Mouse (Mus musculus): ENCODE measurements around the gene Fbn1. TPM values are rescaled to one million over a fixed set of nuclear protein-coding genes. Genes with fewer than 3 reads are reported as not detected.

Fbn1 gene
- polyA plus RNA-seq, 2 experiments, result 0.73 to 1.3 TPM

- no peak overlapping the region for H3K9ac ChIP-seq (replicated peaks)
- H3K36me3 ChIP-seq (replicated peaks; ENCODE audit: control insufficient read depth, insufficient read depth, low read depth), result no peaks in the 10 kb centered on the region
- H3K27ac ChIP-seq, result no peak overlapping the region
- WGBS (ENCODE audit: insufficient replicate concordance), result 43% methylated on average over 4 of the region's 4 CpGs
- no peaks in the 10 kb centered on the region for H3K4me1 ChIP-seq (replicated peaks; ENCODE audit: control insufficient read depth in 2 of 2, insufficient read depth in 2 of 2, low read length in 1 of 2)
- no peak overlapping the region for H3K4me2 ChIP-seq (ENCODE audit: low read depth)
- ATAC-seq (ENCODE audit: insufficient read depth), result no peak
- no peaks in the 10 kb centered on the region for H3K9me3 ChIP-seq (ENCODE audit: control insufficient read depth, low read length)
- TF ChIP-seq EP300 (IDR thresholded peaks at IDR 0.05; ENCODE audit: low read depth) (no peak), CTCF (IDR thresholded peaks at IDR 0.05; ENCODE audit: low read depth) (no peak)
- no peak overlapping the region for H3K4me3 ChIP-seq (ENCODE audit: insufficient read depth in 1 of 2, low read depth in 2 of 2, low read length in 2 of 2)
- no peaks in the 10 kb centered on the region for H3K27me3 ChIP-seq (ENCODE audit: control insufficient read depth, insufficient read depth, low read length)
- no peak for DNase-seq (ENCODE audit: low read depth in 3 of 3, low spot score in 3 of 3)
Measured at GRCm38 (mm10) chr2:125418546-125418945, 89.2 kb downstream of the Fbn1 start.

- no peaks in the 10 kb centered on the region for H3K9me3 ChIP-seq (ENCODE audit: control insufficient read depth, low read length)
- ATAC-seq (ENCODE audit: insufficient read depth) (no peak), DNase-seq (ENCODE audit: low read depth in 3 of 3, low spot score in 3 of 3) (no peak)
- WGBS (ENCODE audit: insufficient replicate concordance), result 64% methylated on average over 10 of the region's 10 CpGs
- TF ChIP-seq EP300 (IDR thresholded peaks at IDR 0.05; ENCODE audit: low read depth) (no peak), CTCF (IDR thresholded peaks at IDR 0.05; ENCODE audit: low read depth) (no peak)
- no peaks in the 10 kb centered on the region for H3K36me3 ChIP-seq (replicated peaks; ENCODE audit: control insufficient read depth, insufficient read depth, low read depth)
- no peak overlapping the region for H3K4me2 ChIP-seq (ENCODE audit: low read depth)
- H3K4me3 ChIP-seq (ENCODE audit: insufficient read depth in 1 of 2, low read depth in 2 of 2, low read length in 2 of 2), result no peak overlapping the region
- no peak overlapping the region for H3K27ac ChIP-seq
- no peaks in the 10 kb centered on the region for H3K27me3 ChIP-seq (ENCODE audit: control insufficient read depth, insufficient read depth, low read length)
- H3K4me1 ChIP-seq (replicated peaks; ENCODE audit: control insufficient read depth in 2 of 2, insufficient read depth in 2 of 2, low read length in 1 of 2), result no peaks in the 10 kb centered on the region
- no peak overlapping the region for H3K9ac ChIP-seq (replicated peaks)
Measured at GRCm38 (mm10) chr2:125416541-125417245, 91.1 kb downstream of the Fbn1 start.

GRCm38 (mm10) chr2:125412351-125412750 is 95.4 kb downstream of the Fbn1 start:
- Histone ChIP-seq H3K9me3 (ENCODE audit: control insufficient read depth, low read length) (no peaks in the 10 kb centered on the region), H3K4me1 (replicated peaks; ENCODE audit: control insufficient read depth in 2 of 2, insufficient read depth in 2 of 2, low read length in 1 of 2) (no peaks in the 10 kb centered on the region), H3K4me2 (ENCODE audit: low read depth) (no peak overlapping the region), H3K9ac (replicated peaks) (no peak overlapping the region), H3K27me3 (ENCODE audit: control insufficient read depth, insufficient read depth, low read length) (no peaks in the 10 kb centered on the region), H3K4me3 (ENCODE audit: insufficient read depth in 1 of 2, low read depth in 2 of 2, low read length in 2 of 2) (no peak overlapping the region), H3K27ac (no peak overlapping the region), H3K36me3 (replicated peaks; ENCODE audit: control insufficient read depth, insufficient read depth, low read depth) (no peaks in the 10 kb centered on the region)
- ATAC-seq (ENCODE audit: insufficient read depth) (no peak), DNase-seq (ENCODE audit: low read depth in 3 of 3, low spot score in 3 of 3) (no peak)
- no peak for TF ChIP-seq EP300 (IDR thresholded peaks at IDR 0.05; ENCODE audit: low read depth)
- TF ChIP-seq CTCF (IDR thresholded peaks at IDR 0.05; ENCODE audit: low read depth), result no peak
- 76% methylated on average over 15 of the region's 15 CpGs for WGBS (ENCODE audit: insufficient replicate concordance)

GRCm38 (mm10) chr2:125411777-125412176 is 96.0 kb downstream of the Fbn1 start:
- no peak for ATAC-seq (ENCODE audit: insufficient read depth)
- WGBS (ENCODE audit: insufficient replicate concordance), result 27% methylated on average over 3 of the region's 3 CpGs
- no peaks in the 10 kb centered on the region for H3K4me1 ChIP-seq (replicated peaks; ENCODE audit: control insufficient read depth in 2 of 2, insufficient read depth in 2 of 2, low read length in 1 of 2)
- TF ChIP-seq CTCF (IDR thresholded peaks at IDR 0.05; ENCODE audit: low read depth), result no peak
- no peak for TF ChIP-seq EP300 (IDR thresholded peaks at IDR 0.05; ENCODE audit: low read depth)
- no peak overlapping the region for H3K27ac ChIP-seq
- H3K4me2 ChIP-seq (ENCODE audit: low read depth), result no peak overlapping the region
- H3K27me3 ChIP-seq (ENCODE audit: control insufficient read depth, insufficient read depth, low read length), result no peaks in the 10 kb centered on the region
- H3K9ac ChIP-seq (replicated peaks), result no peak overlapping the region
- H3K36me3 ChIP-seq (replicated peaks; ENCODE audit: control insufficient read depth, insufficient read depth, low read depth), result no peaks in the 10 kb centered on the region
- no peak for DNase-seq (ENCODE audit: low read depth in 3 of 3, low spot score in 3 of 3)
- no peaks in the 10 kb centered on the region for H3K9me3 ChIP-seq (ENCODE audit: control insufficient read depth, low read length)
- H3K4me3 ChIP-seq (ENCODE audit: insufficient read depth in 1 of 2, low read depth in 2 of 2, low read length in 2 of 2), result no peak overlapping the region

GRCm38 (mm10) chr2:125404509-125405105 is 103.2 kb downstream of the Fbn1 start:
- H3K9ac ChIP-seq (replicated peaks), result no peak overlapping the region
- no peaks in the 10 kb centered on the region for H3K36me3 ChIP-seq (replicated peaks; ENCODE audit: control insufficient read depth, insufficient read depth, low read depth)
- DNase-seq (ENCODE audit: low read depth in 3 of 3, low spot score in 3 of 3), result no peak
- H3K27ac ChIP-seq, result no peak overlapping the region
- no peaks in the 10 kb centered on the region for H3K4me1 ChIP-seq (replicated peaks; ENCODE audit: control insufficient read depth in 2 of 2, insufficient read depth in 2 of 2, low read length in 1 of 2)
- no peak overlapping the region for H3K4me2 ChIP-seq (ENCODE audit: low read depth)
- no peaks in the 10 kb centered on the region for H3K27me3 ChIP-seq (ENCODE audit: control insufficient read depth, insufficient read depth, low read length)
- no peak for ATAC-seq (ENCODE audit: insufficient read depth)
- TF ChIP-seq EP300 (IDR thresholded peaks at IDR 0.05; ENCODE audit: low read depth) (no peak), CTCF (IDR thresholded peaks at IDR 0.05; ENCODE audit: low read depth) (no peak)
- no peak overlapping the region for H3K4me3 ChIP-seq (ENCODE audit: insufficient read depth in 1 of 2, low read depth in 2 of 2, low read length in 2 of 2)
- WGBS (ENCODE audit: insufficient replicate concordance), result 41% methylated on average over 4 of the region's 4 CpGs
- H3K9me3 ChIP-seq (ENCODE audit: control insufficient read depth, low read length), result no peaks in the 10 kb centered on the region

Data from liver, embryonic 14.5 days (tissue).